Mouse (Mus musculus) neural tube, embryonic 11.5 days (tissue): ENCODE results near the gene Tacc3. TPM values are rescaled to one million over a fixed set of nuclear protein-coding genes. Genes with fewer than 3 reads are reported as not detected.
A peak's percentile ranks its signal among the peaks of the same experiment; 100 is the strongest.

Experiments
- ATAC-seq: fragments of 200-750 bp; cut with Nextera tagmentation; 2 replicates; pipeline ENCODE4 v1.8.0; 2017; ENCODE audit warnings: moderate number of reproducible peaks, mild to moderate bottlenecking, moderate TSS enrichment, moderate library complexity; ENCODE audit not compliant: insufficient read depth, low FRiP score, low TSS enrichment
- DNase-seq: peaks from one replicate; pipeline ENCODE4 v3.0.0-alpha.2; 2015; ENCODE audit warnings: low spot score
- H3K27ac ChIP-seq: fragments of 300-500 bp; sonication (generic); 2 replicates; pipeline ENCODE4 v1.5.1; 2014; ENCODE audit warnings: low read depth, mild to moderate bottlenecking, low read length
- H3K27me3 ChIP-seq: fragments of 300-500 bp; sonication (generic); 2 replicates; pipeline ENCODE4 v1.6.1; 2014; ENCODE audit warnings: mild to moderate bottlenecking, low read length, mixed read lengths; ENCODE audit not compliant: control insufficient read depth, insufficient read depth
- H3K36me3 ChIP-seq: fragments of 300-500 bp; sonication (generic); 2 replicates; pipeline ENCODE4 v1.6.1; 2014; ENCODE audit warnings: mild to moderate bottlenecking, low read length, moderate library complexity, mixed read lengths; ENCODE audit not compliant: control insufficient read depth, insufficient read depth
- H3K4me1 ChIP-seq: fragments of 300-500 bp; sonication (generic); 2 replicates; pipeline ENCODE4 v1.6.1; 2014; ENCODE audit warnings: low read length, mixed read lengths; ENCODE audit not compliant: control insufficient read depth, insufficient read depth
- H3K4me2 ChIP-seq: fragments of 300-500 bp; sonication (generic); 2 replicates; pipeline ENCODE4 v1.6.1; 2014; ENCODE audit warnings: low read depth, mild to moderate bottlenecking, moderate library complexity
- H3K4me3 ChIP-seq: fragments of 300-500 bp; sonication (generic); 2 replicates; pipeline ENCODE4 v1.5.1; 2014; ENCODE audit warnings: low read depth, low read length
- H3K9ac ChIP-seq: fragments of 300-500 bp; sonication (generic); 2 replicates; pipeline ENCODE4 v1.6.1; 2014; ENCODE audit warnings: mild to moderate bottlenecking, low read length
- H3K9me3 ChIP-seq: fragments of 300-500 bp; sonication (generic); 2 replicates; pipeline ENCODE4 v1.6.1; 2016; ENCODE audit warnings: low read length; ENCODE audit not compliant: control insufficient read depth
- WGBS: fragments of 180-500 bp; shearing (Covaris S2); extraction: QIAGEN DNeasy Blood & Tissue Kit; methylation state at CpG from one replicate; pipeline ENCODE4 v1.1.7; 2014; 5-methylcytosine and 5-hydroxymethylcytosine counted together
- polyA plus RNA-seq: library from polyadenylated mRNA; unstranded; fragments of >200 nt; fragmentation: Nextera tagmentation; extraction: Ambion mirVana; gene quantifications from 2 replicates; pipeline ENCODE4 v1.2.1, GENCODE M21; 2014

The Tacc3 gene
- polyA plus RNA-seq, 1 experiment from 2014 or later = 238 TPM

DNA sequence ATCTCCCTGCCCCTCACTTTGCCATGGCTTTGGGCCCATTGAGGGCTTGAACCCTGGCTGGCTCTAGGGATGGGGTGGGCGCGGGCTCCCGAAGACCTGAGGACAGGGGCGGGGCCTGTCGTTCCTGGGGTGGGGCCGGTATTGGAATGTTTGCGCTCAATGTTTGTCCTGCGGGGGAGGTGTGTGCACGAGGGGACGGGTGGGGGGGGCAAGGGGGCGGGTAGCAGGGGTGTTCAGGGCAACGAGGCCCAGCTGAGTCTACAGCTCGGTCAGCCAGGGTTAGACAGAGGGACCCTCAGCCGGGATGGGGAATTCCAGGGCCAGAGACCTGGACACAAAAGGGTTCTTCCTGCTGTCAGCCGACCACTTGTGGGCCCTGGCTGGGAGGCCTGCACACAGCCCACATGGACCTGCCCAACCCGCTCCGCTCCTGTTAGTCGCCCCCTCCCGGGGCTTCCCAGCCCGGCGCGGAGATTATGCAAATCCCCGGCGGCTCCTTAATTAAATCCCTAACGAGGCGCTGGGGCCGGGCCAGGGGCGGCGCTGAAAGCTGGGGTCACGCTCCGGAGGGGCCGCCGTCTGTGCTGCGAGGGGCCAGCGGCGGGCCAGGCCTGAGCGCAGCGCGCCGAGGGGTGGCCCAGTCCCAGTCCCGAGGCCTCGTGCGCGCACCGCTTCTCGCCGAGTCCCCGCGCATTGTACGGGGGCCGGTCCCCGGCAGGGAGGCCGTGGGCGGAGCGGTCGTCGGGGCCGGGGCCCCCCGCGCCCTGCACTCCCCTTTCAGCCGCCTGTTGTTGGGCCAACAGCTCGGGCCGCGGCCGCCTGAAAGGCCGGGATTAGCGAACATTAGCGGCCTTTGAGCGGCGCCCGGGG lies 37.2 kb downstream of the Tacc3 start:
- Histone ChIP-seq H3K4me3 (peak overlapping the region; percentile 38), H3K9ac (peak overlapping the region; percentile 71), H3K4me1 (peaks cover 78% of the 10 kb centered on the region), H3K36me3 (no peaks in the 10 kb centered on the region), H3K9me3 (no peaks in the 10 kb centered on the region), H3K4me2 (peak overlapping the region; percentile 84), H3K27me3 (peaks cover 16% of the 10 kb centered on the region; the same call in 1 of the 2 replicates), H3K27ac (peak overlapping the region; percentile 92)
- WGBS = under 1% methylated on average over 68 of the region's 71 CpGs
- ATAC-seq (peak; percentile 69), DNase-seq (peak; percentile 80)

DNA sequence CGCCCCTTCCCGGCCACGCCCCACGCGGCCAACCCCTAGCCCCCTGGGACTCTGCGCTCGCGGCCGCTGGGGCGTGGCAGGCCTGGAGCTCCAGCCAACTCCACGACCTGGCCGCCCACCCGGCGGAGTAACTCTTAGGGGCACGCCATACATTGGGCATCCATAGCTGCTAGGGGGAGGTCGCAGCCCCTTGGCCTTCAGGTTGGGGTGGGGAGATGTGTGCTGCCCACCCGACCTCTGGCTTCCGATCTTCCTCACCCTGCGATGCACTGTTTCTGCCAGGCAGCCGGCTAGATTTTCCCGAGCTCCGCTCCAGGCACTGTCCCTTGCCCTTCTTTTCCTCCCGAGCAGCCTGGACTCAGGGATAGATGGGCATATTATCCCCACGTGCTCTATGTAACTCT lies 37.8 kb downstream of the Tacc3 start:
- 2% methylated on average over 24 of the region's 24 CpGs for WGBS
- peak overlapping the region; percentile 71 for H3K9ac ChIP-seq
- H3K9me3 ChIP-seq = no peaks in the 10 kb centered on the region
- peaks cover 16% of the 10 kb centered on the region; the same call in 1 of the 2 replicates for H3K27me3 ChIP-seq
- no peaks in the 10 kb centered on the region for H3K36me3 ChIP-seq
- DNase-seq (no peak), ATAC-seq (peak; percentile 13; the same call in 1 of the 2 replicates)
- H3K4me3 ChIP-seq = peak overlapping the region; percentile 38
- H3K4me1 ChIP-seq = peaks cover 75% of the 10 kb centered on the region
- peak overlapping the region; percentile 84 for H3K4me2 ChIP-seq
- H3K27ac ChIP-seq = peak overlapping the region; percentile 92

DNA sequence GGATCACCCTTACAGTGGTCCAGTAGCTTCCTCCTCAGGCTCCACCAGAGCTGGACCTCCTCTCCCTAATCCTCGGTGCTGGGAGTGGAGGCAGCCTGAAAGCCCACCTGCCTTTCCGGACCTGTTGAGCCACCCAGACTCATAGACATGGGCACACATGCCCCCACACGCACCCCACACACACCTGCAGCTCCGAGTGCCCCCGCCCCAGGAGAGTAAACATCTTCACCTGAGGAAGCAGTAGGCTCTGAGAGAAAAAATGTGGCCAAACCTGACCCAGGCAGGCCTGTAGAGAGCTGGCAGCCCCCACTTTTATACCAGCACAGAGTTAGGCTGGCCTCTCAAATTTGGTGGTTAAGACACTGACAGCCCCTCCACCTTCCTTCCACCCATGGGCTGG lies 38.5 kb downstream of the Tacc3 start:
- 59% methylated on average over 5 of the region's 5 CpGs for WGBS
- Histone ChIP-seq H3K36me3 (no peaks in the 10 kb centered on the region), H3K27ac (no peak overlapping the region; the same call in 1 of the 2 replicates), H3K4me3 (no peak overlapping the region), H3K9me3 (no peaks in the 10 kb centered on the region), H3K9ac (no peak overlapping the region), H3K4me2 (0 out of 2 replicates have a peak overlapping the region, but pooled peaks have one; percentile 84), H3K27me3 (peaks cover 16% of the 10 kb centered on the region; the same call in 1 of the 2 replicates), H3K4me1 (peaks cover 74% of the 10 kb centered on the region)
- DNase-seq (no peak), ATAC-seq (no peak)

DNA sequence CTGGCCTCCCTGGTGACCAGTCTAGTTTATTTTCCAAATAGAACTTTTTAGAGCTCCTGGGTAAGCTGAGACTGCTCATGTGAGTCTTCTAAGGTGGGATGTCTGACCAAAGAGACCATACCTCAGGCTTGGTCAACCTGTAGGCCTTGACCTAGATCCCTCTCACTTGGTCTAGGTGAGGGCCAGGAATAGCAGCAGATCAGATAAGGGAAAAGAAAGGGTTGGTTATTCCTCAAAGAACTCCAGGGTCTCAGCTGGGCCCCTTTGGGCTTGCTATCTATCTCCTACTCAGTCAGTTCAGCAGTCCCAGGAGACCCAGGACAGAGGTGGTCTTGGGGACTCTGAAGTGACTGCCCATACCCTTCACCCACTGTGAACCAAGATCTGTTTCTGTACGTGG lies 39.6 kb downstream of the Tacc3 start:
- H3K9ac ChIP-seq = no peak overlapping the region
- no peak overlapping the region for H3K4me3 ChIP-seq
- H3K4me2 ChIP-seq = no peak overlapping the region
- ATAC-seq (no peak), DNase-seq (no peak)
- H3K4me1 ChIP-seq = peaks cover 65% of the 10 kb centered on the region
- WGBS = 16% methylated on average over 1 of the region's 1 CpGs
- H3K27me3 ChIP-seq = peaks cover 16% of the 10 kb centered on the region; the same call in 1 of the 2 replicates
- no peak overlapping the region for H3K27ac ChIP-seq
- H3K36me3 ChIP-seq = no peaks in the 10 kb centered on the region
- no peaks in the 10 kb centered on the region for H3K9me3 ChIP-seq

DNA sequence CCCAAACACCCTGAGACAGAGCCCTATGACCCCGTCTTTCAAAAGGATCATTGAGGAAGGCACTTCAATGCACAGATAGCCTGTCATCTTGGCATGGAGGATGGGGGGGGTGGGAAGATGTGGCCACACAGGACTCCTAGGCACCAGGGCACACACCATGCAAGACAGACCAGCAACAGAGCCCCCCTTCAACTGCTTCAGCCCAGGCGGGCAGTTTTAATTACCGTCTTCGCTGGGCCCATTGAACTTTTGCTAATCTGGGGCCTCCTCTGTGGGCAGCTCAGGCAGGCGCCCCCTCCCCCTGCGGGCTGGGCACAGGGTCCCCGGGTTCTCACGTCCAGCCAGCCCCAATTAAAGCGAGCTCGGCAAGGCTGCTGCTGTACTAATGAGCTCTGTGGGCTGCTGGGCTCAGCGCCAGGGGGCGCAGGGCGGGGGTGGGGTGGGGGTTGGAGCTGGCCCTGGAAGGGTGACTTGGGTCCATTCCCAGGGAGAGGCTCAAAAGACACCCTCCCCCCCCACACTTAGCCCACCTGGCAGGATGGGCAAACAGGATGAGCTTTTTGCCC lies 40.1 kb downstream of the Tacc3 start:
- peaks cover 16% of the 10 kb centered on the region; the same call in 1 of the 2 replicates for H3K27me3 ChIP-seq
- WGBS = 15% methylated on average over 13 of the region's 13 CpGs
- no peak overlapping the region for H3K4me2 ChIP-seq
- H3K36me3 ChIP-seq = no peaks in the 10 kb centered on the region
- H3K4me3 ChIP-seq = no peak overlapping the region
- DNase-seq = no peak
- peaks cover 60% of the 10 kb centered on the region for H3K4me1 ChIP-seq
- no peak; the same call in 1 of the 2 replicates for ATAC-seq
- no peak overlapping the region; the same call in 1 of the 2 replicates for H3K9ac ChIP-seq
- H3K27ac ChIP-seq = no peak overlapping the region
- no peaks in the 10 kb centered on the region for H3K9me3 ChIP-seq

DNA sequence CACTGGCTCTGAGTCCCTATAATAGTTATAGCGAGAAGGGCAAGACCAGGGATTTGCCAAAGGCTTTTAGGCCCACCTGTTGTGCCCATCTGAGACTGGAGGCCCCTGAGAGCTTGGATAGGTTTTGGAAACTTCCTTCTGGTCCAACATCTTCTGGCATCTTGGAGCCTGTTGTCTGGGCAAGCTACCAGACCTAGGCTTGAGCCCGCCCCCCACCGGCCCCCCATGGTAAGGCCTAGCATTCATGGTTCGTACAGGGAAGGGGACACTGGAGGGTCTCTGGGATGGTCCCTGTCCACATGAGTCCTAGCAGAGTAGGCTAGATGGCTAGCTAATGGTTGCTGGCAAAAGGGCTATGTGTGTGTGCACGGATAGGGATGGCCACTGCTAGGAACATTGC lies 40.7 kb downstream of the Tacc3 start:
- Histone ChIP-seq H3K27me3 (peaks cover 16% of the 10 kb centered on the region; the same call in 1 of the 2 replicates), H3K4me2 (no peak overlapping the region), H3K36me3 (no peaks in the 10 kb centered on the region), H3K4me1 (peaks cover 55% of the 10 kb centered on the region), H3K4me3 (no peak overlapping the region), H3K9ac (no peak overlapping the region), H3K27ac (no peak overlapping the region), H3K9me3 (no peaks in the 10 kb centered on the region)
- WGBS = 83% methylated on average over 5 of the region's 5 CpGs
- no peak for DNase-seq
- no peak for ATAC-seq

DNA sequence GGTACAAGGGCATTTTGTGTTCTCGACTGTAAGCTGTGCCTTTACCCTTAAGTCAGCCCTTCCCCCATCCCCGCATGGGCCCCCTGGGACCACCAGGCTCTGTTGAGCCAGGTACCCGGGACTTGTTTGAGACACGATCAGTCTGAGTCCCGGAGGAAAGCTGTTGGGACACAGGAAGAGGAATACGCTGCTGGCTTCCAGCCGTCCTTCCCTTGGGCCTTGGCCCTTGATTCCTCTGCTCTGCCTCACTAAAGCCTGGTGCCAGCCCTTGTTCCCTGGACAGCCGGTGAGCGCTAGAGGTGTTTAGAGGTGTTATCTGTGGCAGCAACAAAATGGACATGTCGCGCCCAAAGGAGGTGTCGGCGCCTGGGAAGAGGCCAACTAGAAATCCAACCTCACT lies 42.1 kb downstream of the Tacc3 start:
- peaks cover 14% of the 10 kb centered on the region; the same call in 1 of the 2 replicates for H3K27me3 ChIP-seq
- no peak overlapping the region for H3K9ac ChIP-seq

DNA sequence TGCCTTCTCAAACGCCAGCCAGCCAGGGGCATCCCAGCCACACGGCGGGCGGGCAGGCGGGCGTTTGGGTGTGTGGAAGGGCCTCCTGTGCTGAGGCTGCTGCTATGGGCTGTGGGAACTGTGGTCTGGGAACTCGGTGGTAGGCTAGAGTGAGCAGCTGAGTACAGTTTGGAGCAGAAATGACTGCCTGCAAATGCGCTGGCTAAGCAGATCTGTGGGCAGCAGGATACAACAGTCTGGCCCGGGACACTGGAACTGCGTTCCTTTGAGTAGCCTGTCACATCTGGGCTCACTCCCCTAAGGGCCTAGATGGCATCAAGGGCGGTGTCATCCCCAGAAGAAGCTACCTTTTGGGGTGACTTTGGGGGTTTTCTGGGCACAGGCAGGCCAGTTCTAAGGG lies 43.9 kb downstream of the Tacc3 start:
- H3K27ac ChIP-seq = no peak overlapping the region
- H3K27me3 ChIP-seq = peaks cover 5% of the 10 kb centered on the region; the same call in 1 of the 2 replicates
- 82% methylated on average over 11 of the region's 11 CpGs for WGBS

More for the DNA sequence above, 42.1 kb downstream of the Tacc3 start:
- no peaks in the 10 kb centered on the region for H3K9me3 ChIP-seq
- whole genome bisulfite sequencing = 55% methylated on average over 13 of the region's 13 CpGs
- no peaks in the 10 kb centered on the region for H3K36me3 ChIP-seq
- no peak overlapping the region for H3K4me2 ChIP-seq
- no peak overlapping the region for H3K27ac ChIP-seq
- H3K4me3 ChIP-seq = no peak overlapping the region
- no peak for DNase-seq
- peaks cover 53% of the 10 kb centered on the region for H3K4me1 ChIP-seq
- no peak for ATAC-seq

More for the DNA sequence above, 43.9 kb downstream of the Tacc3 start:
- H3K36me3 ChIP-seq = no peaks in the 10 kb centered on the region
- H3K9me3 ChIP-seq = no peaks in the 10 kb centered on the region
- DNase-seq = no peak
- ATAC-seq = no peak
- H3K9ac ChIP-seq = no peak overlapping the region
- H3K4me1 ChIP-seq = peaks cover 53% of the 10 kb centered on the region
- no peak overlapping the region for H3K4me2 ChIP-seq
- H3K4me3 ChIP-seq = no peak overlapping the region
